In the genomic region with DNA sequence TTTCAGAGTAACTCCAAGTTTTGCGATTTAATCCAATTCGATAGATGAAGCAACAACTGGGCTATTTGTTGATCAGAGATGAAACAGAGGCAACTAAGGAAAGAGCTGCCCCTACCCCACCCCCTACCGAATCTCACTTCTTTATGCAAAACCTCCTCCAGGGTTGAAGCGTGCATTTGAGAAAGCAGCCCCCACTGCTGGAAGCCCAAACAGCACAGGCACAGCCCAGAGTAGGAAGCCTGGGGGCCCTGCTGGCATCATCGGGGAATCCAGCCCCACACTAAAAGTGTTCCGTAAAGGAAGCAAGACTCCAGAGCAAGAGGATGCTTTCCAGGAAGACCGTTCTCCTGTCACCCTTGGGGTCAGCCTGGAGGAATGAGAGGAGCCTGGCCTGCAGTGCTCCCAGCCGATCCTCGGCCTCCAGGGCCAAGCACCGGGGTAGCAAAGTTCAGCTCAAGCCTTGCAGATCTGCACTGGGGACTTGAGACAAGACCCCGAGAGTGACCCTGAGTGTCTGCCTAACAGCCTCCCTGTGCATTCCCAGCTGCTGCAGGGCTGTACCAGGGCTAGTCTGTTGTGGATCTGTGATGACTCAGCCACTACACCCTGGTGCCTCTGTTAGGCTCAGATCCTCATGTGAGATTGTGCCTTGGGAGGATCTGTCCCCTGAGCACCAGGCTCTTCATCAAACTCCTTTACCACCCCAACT, we compare ENCODE assay signal across 8 mouse cellular contexts. TPM values are rescaled to one million over a fixed set of nuclear protein-coding genes. Genes with fewer than 3 reads are reported as not detected.
DNase-seq lines count a peak whose midpoint lies in the region; ATAC-seq lines count a peak whose summit lies in the region.

No protein-coding gene starts in this region.

- H3K9me3 ChIP-seq in limb, embryonic 11.5 days (ENCODE audit: control insufficient read depth, low read length), result no peaks in the 10 kb centered on the region

- no peak overlapping the region for H3K9ac ChIP-seq in limb, embryonic 11.5 days (ENCODE audit: low read length)

- ATAC-seq in limb, embryonic 11.5 days (ENCODE audit: insufficient number of reproducible peaks, low FRiP score, low TSS enrichment, low read depth), result 0 out of 2 replicates have a peak, but pooled peaks have one; percentile 39

- DNase-seq in adrenal gland, adult (ENCODE audit: inconsistent age in 2 of 2, low spot score in 1 of 2), result peak; percentile 65 to 80
- DNase-seq in adrenal gland, adult 8-10 months, result no peak
- peak; percentile 11 for DNase-seq in urinary bladder, postnatal 25 days (ENCODE audit: low spot score)
- DNase-seq in urinary bladder, postnatal 10 days (ENCODE audit: low spot score), result no peak
- DNase-seq in limb, embryonic 11.5 days (ENCODE audit: low spot score), result no peak
- peak; percentile 66 for DNase-seq in yolk sac, embryonic 10.5 days (ENCODE audit: low spot score)
- no peak for DNase-seq in cerebellum, adult 9-11 months
- no peak for DNase-seq in layer of hippocampus, postnatal 25 days (ENCODE audit: extremely low spot score in 1 of 2, low spot score in 1 of 2)

- no peak overlapping the region for H3K4me3 ChIP-seq in limb, embryonic 11.5 days (ENCODE audit: low read depth, low read length)

- no peaks in the 10 kb centered on the region for H3K27me3 ChIP-seq in limb, embryonic 11.5 days (ENCODE audit: control insufficient read depth, insufficient read depth, low read length)

- peaks cover 23% of the 10 kb centered on the region for H3K4me1 ChIP-seq in limb, embryonic 11.5 days (ENCODE audit: control insufficient read depth, insufficient read depth, low read length)

- no peak overlapping the region for H3K4me2 ChIP-seq in limb, embryonic 11.5 days (ENCODE audit: low read depth, severe bottlenecking)

- 15% methylated on average over 11 of the region's 11 CpGs for WGBS in limb, embryonic 11.5 days

- no peak overlapping the region for H3K27ac ChIP-seq in limb, embryonic 11.5 days (replicated peaks; ENCODE audit: low read depth, low read length)

- H3K36me3 ChIP-seq in limb, embryonic 11.5 days (ENCODE audit: control insufficient read depth, insufficient read depth, low read length), result 0 out of 2 replicates have a peak, but pooled peaks cover 3% of the 10 kb centered on the region

RNA-seq across cellular contexts. Expression of a gene that starts 15.2 kb away (rescaled TPM):
- 100 to 1,000 TPM; 152 to 211 (median 192) TPM for total RNA-seq in adrenal gland, adult 8-10 months (2022)
- 43.7 and 44.2 TPM in 2 replicates for polyA plus RNA-seq in limb, embryonic 11.5 days (2014; fragmentation: Nextera tagmentation; extraction: Ambion mirVana)
- 100 to 1,000 TPM in 1 of 2 experiments, 10 to 100 TPM in 1; 98.0 to 114 TPM for total RNA-seq in layer of hippocampus, postnatal 25 days (2021)

Comparison
In these comparisons a context has a peak if more than half of its experiments do, and no peak if none do; other contexts are left out.
1. DNase-seq: peak in adrenal gland, adult (2 of 2), urinary bladder, postnatal 25 days (single experiment) and yolk sac, embryonic 10.5 days (single experiment); none in adrenal gland, adult 8-10 months (single experiment), urinary bladder, postnatal 10 days (single experiment), limb, embryonic 11.5 days (single experiment), cerebellum, adult 9-11 months (single experiment) and layer of hippocampus, postnatal 25 days (0 of 2).